Mouse (Mus musculus) neutrophil, adult 5-6 weeks (primary cell): ENCODE data around the gene AW822073. TPM values are rescaled to one million over a fixed set of nuclear protein-coding genes. Genes with fewer than 3 reads are reported as not detected.
"Not testable (repeated sequence)": the region's sequence is repeated elsewhere in the genome, so short reads cannot be mapped to it uniquely, and the experiment has no call there.

Source experiments
- ATAC-seq: fragments of 151-379, 151-347 bp; 2 replicates; pipeline ENCODE4 v1.8.0; 2017; ENCODE audit warnings: mild to moderate bottlenecking, moderate TSS enrichment; ENCODE audit not compliant: insufficient number of reproducible peaks, poor library complexity, low FRiP score, severe bottlenecking; ENCODE audit errors: extremely low read depth
- total RNA-seq: library from RNA; stranded (forward); fragments of 200-1000 nt; gene quantifications from 2 replicates; pipeline ENCODE4 v1.2.3, GENCODE M21; 2017

AW822073 gene
- not detected in 2 replicates for total RNA-seq

- not testable (repeated sequence) for ATAC-seq
These were observed at the start of gene AW822073 for GRCm38 (mm10) chr10:58224827-58225785. AW822073 (minus strand) TSS chr10:58224930.

GRCm38 (mm10) chr10:58258466-58258865 is 33.7 kb upstream of the AW822073 start:
- ATAC-seq: no peak

DNA sequence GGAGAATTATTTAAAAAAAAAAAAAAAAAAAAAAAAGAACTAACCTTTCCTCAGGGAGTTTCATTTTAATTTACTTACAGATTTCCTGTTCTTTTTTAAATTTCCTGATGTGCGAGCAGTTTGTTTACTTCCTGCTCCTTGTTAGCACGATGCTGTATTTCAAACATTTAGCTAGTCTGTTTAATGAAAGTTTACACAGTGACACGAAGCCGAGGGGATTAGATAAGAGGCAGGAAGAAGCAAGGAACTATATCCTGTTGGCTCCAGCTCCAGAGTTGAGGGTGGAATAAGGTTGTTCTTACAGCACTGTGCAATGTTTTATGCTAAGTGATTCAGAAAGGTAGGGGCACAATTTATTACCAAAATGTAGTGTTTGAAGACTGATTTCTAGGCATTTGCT is 31.2 kb upstream of the AW822073 start:
- ATAC-seq: no peak

DNA sequence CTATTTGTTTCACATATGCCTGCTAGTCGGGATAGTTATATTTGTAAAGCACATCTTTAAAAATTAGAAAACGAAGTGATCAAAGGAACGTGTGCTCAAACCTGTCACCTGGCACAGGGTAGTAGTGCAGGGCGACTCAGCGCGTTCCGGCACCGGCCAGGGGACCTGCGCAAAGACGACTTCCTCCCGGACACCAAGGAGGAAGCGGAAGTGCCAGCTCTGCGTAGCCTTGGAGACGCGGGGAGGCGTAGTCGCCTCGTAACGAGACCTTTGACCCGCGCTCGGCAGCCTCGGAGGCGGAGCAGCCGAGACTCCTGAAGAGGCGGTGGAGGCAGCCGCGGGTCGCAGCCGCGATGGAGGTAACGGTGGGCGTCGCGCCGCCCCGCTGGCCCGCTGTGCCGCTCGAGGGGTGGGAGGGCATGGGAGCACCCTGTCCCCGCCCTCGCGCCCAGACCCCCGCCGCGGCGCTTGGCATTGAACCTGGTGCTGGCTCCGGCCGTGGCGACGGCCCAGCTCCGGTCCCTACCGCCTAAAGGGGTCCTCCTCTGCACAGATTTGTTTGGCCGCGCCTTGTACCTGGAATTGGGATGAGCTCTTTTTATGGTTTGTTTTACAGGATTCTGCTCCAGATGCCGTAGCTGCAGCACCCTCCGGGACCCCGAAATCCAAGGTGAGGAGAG is 30.6 kb upstream of the AW822073 start, which contains the start of gene Gcc2:
TSS of gene Gcc2 (plus strand) at position 285 of the 680 bp plus-strand sequence.
- ATAC-seq: peak; percentile 100

- ATAC-seq: no peak
These were observed 30.0 kb upstream of the AW822073 start for GRCm38 (mm10) chr10:58254635-58255175.

GRCm38 (mm10) chr10:58249535-58249934 is 24.8 kb upstream of the AW822073 start:
- ATAC-seq: no peak

DNA sequence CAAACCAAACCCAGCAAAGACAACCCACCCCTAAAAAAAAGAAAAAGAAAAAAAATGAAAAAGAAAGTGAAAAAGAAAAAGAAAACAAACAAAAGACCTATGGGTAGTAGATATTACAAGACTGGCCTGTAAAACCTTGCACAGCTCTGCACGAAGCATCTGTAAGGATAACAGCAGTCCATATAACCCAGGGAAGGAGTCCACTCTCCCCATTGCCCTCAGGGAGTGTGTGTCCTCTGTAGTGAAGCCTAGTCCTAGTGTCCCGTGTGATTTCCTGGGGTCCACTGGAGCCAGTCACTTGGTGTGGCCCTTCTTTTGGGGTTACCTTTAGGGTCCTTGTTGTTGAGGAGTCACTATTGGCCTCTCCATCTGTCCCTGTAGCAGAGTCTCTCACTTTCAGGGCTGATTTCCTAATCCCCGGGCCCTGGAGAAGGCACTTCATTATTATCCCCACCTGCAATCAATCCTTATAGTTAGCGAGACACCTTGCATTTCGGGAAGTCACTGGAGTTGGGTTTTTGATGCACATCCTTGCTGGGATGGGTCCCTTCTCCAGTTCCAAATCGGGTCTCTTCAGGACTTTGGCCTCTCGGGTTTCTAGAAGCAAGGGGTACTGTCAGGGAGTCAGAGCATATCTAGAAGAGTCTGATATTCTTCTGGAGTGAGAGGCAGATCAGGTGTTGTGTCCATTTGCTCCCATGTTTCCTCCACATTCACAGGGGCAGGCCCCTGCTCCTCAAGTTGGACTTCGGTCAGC is 14.4 kb upstream of the AW822073 start:
- peak; percentile 47 for ATAC-seq

- no peak for ATAC-seq
These were observed 11.9 kb upstream of the AW822073 start, which contains the start of gene Gm4981 for GRCm38 (mm10) chr10:58236613-58237012. Gm4981 (minus strand) TSS chr10:58236701.

- ATAC-seq: not testable (repeated sequence)
These were observed 10.3 kb upstream of the AW822073 start for GRCm38 (mm10) chr10:58234985-58235384.

- ATAC-seq: not testable (repeated sequence)
These were observed 9.0 kb upstream of the AW822073 start for GRCm38 (mm10) chr10:58233740-58234121.

GRCm38 (mm10) chr10:58233054-58233739 is 8.5 kb upstream of the AW822073 start:
- ATAC-seq: peak; percentile 5

GRCm38 (mm10) chr10:58232641-58232969 is 7.9 kb upstream of the AW822073 start, which contains the start of gene Duxf3:
Duxf3 (minus strand) TSS chr10:58232675.
- peak; percentile 13; the same call in 1 of the 2 replicates for ATAC-seq

DNA sequence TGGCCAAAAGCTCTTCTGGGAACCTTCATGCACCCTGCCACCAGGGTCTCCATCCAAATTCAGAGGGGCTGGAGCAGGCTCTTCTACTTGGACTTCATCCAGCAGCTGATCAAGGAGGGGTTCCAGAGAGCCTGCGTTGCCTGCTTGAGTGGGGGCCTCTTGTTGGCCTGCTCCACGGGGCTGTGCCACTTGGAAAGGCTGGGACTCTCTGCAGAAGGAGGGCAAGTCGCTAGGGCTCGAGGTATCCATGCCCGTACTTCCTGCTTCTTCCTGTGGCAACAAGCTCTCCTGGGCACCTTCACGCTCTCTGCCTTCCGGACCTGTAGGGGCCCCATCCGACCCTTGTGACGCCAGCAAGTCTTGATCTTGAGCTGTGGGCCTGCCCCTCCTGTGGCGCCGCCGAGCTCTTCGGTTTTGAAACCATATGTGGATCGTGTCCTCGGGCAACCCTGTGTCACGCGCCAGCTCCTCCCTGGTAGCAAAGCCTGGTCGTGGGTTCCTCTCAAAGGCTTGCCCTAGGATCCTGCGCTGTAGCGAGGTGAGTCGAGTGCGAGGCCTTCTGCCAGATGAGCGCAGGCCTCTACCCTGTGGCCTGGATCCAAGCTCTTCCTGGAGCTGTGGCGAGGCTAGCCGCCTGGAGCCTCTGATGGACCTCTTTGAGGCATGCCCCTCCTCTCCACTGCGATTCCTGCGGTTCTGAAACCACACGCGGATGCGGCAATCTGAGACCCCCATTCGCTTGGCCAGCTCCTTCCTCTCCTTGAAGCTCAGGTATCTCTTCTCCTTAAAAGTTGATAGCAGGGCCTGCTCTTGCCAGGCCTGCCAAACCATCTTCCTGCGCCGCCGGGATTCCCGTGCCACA is 7.3 kb upstream of the AW822073 start:
- ATAC-seq: peak; percentile 32

GRCm38 (mm10) chr10:58231088-58231487 is 6.4 kb upstream of the AW822073 start:
- not testable (repeated sequence) for ATAC-seq

DNA sequence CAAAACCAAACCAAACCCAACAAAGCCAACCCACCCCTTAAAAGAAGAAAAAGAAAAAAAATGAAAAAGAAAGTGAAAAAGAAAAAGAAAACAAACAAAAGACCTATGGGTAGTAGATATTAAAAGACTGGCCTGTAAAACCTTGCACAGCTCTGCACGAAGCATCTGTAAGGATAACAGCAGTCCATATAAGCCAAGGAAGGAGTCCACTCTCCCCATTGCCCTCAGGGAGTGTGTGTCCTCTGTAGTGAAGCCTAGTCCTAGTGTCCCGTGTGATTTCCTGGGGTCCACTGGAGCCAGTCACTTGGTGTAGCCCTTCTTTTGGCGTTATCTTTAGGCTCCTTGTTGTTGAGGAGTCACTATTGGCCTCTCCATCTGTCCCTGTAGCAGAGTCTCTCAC is 5.3 kb upstream of the AW822073 start:
- ATAC-seq: not testable (repeated sequence)

GRCm38 (mm10) chr10:58227798-58228197 is 3.1 kb upstream of the AW822073 start:
- ATAC-seq: not testable (repeated sequence)

DNA sequence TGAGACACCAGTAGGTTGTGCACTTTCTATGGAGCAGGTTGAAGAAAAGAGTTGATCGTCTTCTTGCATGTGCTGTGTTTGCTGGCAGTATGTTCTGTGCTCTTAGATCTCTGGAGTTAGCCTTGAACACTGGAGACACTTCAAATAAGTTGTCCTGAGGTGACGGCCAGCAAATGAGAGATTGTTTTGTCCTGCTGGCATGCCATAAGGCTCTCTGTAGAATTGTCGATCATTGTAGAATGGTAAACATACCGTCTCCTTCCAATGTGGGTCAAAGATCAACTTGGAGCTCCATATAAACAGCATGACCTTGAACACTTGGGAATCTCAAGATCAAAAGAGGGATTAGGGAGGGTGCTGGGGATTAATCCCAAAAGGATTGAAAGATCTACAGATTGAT is 1.6 kb upstream of the AW822073 start:
- ATAC-seq: not testable (repeated sequence)
